Mouse (Mus musculus) gastrocnemius, postnatal 36 days (tissue): ENCODE results near the gene Adam1b. TPM values are rescaled to one million over a fixed set of nuclear protein-coding genes. Genes with fewer than 3 reads are reported as not detected.
"Not testable (repeated sequence)": the region's sequence is repeated elsewhere in the genome, so short reads cannot be mapped to it uniquely, and the experiment has no call there.

Experiments
- DNase-seq, 2 experiments: peaks; one replicate each; pipeline ENCODE4 v3.0.0; 2022
- intact Hi-C: fragments of 180-260 bp; cut with DNase I; formaldehyde crosslinking; loops from one replicate; pipeline ENCODE4 v1.15.1; 2025
- long read RNA-seq, 2 experiments: library from polyadenylated mRNA; stranded (forward); transcript quantifications; one replicate each; pipeline ENCODE4 v2.0.0; 2021
- total RNA-seq, 2 experiments: library from RNA; stranded (reverse); gene quantifications; 2 replicates each; pipeline ENCODE4 v1.2.3; 2021

The Adam1b gene
- total RNA-seq = not detected
- long read RNA-seq, experiment 1 = 0 reads
- long read RNA-seq, experiment 2 = 0 reads

DNA sequence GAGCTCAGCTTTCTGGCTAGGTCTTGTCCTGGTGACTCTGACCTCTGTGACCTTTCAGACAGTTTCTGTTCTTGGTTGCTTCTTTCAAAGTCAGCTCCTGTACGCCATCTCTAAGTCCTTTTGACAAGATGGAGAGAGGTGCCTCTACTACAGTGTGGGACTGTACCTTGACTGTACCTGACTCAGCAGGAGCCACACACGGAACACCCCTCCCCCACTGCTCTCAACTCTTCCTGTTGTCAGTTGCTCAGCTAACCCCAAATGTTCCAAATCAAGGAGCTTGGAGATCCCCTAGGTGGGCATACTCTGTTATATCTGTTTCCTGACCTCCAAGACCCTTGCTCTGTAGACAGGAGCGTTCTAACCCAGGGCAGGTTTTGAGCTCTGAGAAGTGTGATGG lies at the start of gene Adam1b:
TSS of gene Adam1b (minus strand) at position 205 of the 400 bp plus-strand sequence.
- no peak for DNase-seq
- intact Hi-C loops = no loop called here

DNA sequence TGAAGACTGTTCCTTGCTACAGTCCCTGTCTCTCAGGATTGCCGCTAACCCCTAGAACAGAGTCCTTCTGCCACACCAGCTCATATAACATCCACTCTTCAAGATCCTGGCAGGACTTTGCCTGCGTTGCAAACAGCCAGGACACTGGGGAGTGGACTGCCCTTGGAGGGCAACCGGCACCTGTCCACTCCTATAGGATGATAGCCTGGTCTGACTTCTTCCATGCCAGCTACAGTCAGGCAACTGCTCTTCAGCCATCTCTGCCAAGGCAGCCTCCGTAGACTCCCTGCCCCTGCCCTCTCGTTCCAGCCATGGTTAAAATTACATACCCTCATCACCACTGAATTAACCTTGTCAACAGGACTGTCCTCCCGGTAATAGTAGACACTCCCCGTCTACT lies 46.0 kb upstream of the Adam1b start:
- intact Hi-C loops = no loop called here
- DNase-seq = peak in 1 of 2 experiments; percentile 38

DNA sequence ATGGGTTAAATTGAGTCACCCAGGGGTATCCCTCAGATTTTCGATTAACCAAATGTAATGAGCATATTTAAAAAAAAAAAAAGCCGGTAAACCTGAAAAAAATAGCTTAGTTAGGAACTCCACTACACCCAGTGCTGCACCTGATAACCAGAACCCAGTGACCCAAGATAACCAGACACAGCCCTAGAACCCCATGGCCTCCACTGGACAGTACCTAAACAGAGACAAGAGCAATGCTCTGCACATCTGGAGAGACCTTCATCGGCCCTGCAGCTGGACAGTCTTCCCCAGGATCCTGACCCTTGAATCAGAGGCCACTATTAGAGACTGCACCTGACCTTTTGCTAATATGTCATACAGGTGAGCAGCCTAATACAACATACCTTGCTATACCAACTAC lies 43.8 kb upstream of the Adam1b start:
- intact Hi-C loops = loop anchor here (2.0 kb wide), 1 partner anchor 58 kb away; no protein-coding TSS in a partner anchor

DNA sequence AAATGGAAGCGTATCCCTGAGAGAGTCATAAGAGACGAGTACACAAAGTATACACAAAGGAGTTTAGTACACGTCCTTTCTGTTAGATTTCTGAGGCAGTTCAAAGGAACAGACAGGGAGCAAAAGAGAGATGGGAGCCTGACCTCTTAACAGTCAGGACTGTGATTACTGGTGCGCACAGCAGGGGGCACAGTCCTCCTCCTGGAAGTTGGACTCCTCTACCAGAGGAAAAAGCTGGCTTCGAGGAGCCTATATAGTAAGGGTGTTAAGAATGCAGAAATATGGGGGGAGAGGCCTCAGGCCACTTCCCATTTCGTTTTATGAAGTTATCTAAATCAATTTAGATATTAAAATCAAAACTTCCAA lies 43.3 kb upstream of the Adam1b start:
- intact Hi-C loops = loop anchor here (2.0 kb wide), 1 partner anchor 58 kb away; no protein-coding TSS in a partner anchor
- DNase-seq = no peak

More for the DNA sequence above, 43.8 kb upstream of the Adam1b start:
- no peak for DNase-seq

DNA sequence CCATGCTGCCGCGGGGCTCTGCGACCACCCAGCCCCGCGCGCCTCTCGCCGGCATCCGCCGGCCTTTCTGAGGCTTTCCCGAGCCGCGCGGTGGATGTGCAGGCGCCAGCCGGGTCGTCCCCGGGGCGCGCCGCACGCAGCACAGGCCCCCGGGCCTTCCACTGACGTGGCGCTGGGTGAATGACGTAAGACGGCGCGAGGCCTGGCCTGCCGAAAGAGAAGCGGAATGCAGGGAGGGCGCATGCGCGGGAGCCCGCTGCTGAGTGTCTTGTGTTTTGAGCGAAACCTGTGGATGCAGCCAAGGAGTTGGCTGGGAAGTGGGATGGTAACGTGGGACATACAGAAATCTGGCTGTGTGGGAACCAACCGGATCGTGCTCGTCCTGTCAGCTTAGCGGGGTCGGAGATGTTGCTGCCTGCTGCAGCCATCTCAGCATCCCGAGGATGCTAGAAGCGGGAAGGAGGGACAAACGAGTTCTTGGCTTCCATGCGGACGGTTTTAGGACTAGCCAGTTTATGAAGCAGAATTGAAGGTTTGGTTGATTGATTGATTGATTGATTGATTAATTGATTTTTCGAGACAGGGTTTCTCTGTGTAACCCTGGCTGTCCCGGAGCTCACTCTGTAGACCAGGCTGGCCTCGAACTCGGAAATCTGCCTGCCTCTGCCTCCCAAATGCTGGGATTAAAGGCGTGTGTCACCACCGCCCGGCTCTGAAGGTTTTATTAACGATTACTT lies 42.7 kb upstream of the Adam1b start, which contains the start of gene Mapkapk5:
TSS of gene Mapkapk5 (minus strand) at position 113 of the 737 bp plus-strand sequence.
- DNase-seq = peak; percentile 96 to 98

DNA sequence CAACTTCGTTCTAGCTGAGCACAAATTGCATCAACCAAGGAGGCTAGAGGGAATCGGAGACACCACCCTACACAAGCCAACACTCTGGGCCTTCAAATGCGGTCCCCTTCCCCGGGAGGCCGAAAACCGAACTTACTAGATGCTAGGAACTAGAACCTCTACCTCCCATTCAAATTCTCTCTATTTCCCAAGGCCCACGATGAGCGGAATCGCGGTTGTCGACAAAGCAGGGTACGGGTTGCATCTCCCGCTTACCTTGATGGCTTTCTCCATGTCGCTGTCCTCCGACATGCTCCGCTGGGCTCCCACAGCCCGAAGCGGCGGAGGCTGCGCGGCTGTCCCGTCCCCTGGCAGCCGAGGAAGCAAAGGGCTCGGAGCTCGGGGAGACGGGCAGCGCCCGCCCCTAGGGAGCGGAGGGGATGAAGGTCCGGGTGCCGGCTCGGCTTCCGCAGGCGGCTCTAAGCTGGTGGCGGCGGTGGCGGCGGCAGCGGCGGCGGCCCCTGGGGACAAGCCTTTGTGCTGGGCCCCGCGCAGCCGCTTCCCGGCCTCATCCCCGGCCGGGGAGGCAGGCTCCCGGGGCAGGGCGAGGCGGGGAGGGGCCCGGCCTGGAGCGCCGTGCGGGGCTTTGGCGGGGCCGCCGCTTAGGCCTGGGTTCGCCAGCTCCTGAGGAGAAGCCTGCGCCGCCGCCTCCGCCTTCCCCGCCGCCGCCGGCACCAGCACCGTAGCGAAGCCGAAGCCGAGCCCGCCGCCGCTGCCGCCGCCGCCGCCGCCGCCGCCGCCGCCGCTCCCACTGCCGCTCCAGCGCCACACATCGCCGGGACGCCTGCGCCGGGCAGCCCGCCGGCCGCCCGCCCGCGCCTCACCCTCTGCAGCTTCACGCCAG lies 41.9 kb upstream of the Adam1b start, which contains the start of the genes Adam1a and Gm42878:
TSS of gene Adam1a (minus strand) at position 573 of the 883 bp plus-strand sequence.
TSS of gene Gm42878 (minus strand) at position 573 of the 883 bp plus-strand sequence.
- peak in 1 of 2 experiments; percentile 39 for DNase-seq

More for the DNA sequence above, 42.7 kb upstream of the Adam1b start, which contains the start of gene Mapkapk5:
- intact Hi-C loops = loop anchor here (2.0 kb wide), 1 partner anchor 59 kb away; no protein-coding TSS in a partner anchor

DNA sequence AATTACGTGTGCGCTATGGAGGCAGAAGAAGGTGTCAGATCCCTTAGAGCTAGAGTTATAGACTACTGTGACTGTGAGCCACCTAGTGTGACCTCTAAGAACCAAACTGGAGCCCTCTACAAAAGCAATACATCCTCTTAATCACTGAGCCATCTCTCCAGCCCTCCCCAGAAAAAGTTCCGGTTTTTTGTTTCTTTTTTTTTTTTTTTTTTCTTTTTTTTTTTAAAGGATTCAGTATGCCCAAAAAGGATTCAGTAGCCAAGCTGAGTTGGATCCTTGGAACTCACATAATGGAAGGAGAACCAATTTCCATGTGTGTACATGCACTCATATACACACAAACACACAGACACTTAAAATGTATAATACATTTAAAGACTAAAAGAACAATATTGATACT lies 40.1 kb upstream of the Adam1b start:
- DNase-seq = no peak
- intact Hi-C loops = no loop called here

More for the DNA sequence above, 41.9 kb upstream of the Adam1b start, which contains the start of the genes Adam1a and Gm42878:
- intact Hi-C loops = no loop called here

DNA sequence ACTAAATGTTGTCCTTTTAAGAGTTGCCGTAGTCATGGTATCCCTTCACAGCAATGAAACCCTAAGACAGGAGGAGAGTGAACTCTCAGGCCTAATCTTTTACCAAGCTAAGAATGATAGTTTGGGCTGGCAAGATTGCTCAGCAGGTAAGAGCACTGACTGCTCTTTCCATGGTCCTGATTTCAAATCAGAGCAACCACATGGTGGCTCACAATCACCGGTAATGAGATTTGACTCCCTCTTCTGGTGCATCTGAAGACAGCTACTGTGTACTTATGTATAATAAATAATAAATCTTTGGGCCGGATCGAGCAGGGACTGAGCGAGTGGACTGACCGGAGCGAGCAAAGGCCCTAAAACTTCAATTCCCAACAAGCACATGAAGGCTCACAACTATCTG lies 38.0 kb upstream of the Adam1b start:
- no peak for DNase-seq
- intact Hi-C loops = no loop called here

DNA sequence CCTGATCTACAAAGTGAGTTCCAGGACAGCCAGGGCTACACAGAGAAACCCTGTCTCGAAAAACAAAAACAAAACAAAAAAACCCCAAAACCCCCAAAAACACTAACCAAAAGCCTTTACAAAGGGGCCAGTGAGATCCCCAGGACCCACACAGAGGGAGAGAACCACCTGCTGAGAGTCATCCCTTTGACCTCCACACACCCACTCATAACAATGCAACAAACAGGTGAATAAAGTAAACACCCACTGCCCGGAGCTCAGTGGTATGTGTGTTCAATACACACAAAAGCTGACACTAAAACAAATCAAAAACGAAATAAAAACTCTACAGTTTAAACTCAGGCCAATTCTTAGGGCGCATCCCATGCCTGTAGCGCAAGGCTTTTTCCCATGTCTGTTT lies 36.8 kb upstream of the Adam1b start:
- DNase-seq = no peak
- intact Hi-C loops = no loop called here

DNA sequence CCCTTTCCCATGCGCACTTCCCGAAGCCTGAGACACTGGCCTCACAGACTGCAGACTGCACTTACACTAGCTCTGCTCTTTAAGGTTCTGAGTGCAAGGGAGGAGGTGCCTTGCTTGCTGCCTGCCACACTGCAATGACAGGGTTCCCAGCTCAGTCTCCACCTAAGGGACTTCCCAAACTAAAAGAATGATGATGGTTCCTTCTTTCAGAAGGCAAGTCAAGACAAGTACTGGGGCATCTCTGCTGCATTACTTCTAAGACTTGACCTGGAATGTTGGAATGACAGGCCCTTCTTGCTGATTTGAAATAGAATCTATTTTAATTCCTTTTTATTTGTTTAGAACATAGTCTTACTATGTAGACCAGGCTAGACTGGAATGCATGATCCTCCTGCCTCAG lies 34.4 kb upstream of the Adam1b start:
- DNase-seq = no peak
- intact Hi-C loops = no loop called here

DNA sequence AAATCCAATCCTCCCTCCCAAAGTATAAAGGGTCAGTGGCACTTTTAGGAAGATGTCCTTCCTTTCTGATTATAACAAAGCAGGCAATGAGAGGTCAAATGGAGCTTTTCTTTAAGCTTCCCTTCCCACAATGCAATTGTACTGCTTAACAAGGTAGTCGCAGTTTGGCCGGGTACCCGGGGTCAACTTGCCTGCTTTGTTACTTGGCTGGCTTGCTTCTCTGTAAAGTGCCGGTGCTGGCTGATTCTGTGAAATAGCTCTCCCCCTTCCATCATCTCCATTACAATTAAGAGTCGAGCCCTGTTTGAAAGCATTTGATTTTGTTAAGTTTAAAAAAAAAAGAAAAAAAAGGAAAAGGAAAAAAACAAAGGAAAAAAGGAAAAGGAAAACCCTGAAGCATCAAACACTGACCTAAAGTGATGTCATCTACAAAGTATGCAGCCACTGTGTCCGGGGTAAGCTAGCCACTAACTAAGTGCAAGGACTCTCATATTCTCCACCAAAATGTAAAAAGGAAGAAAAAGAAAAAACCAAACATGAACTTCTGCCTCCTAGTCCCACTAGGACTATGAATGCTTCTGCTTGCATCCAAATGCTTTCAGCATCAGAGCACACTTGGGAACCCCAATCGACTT lies 33.8 kb upstream of the Adam1b start:
- intact Hi-C loops = no loop called here
- no peak for DNase-seq

DNA sequence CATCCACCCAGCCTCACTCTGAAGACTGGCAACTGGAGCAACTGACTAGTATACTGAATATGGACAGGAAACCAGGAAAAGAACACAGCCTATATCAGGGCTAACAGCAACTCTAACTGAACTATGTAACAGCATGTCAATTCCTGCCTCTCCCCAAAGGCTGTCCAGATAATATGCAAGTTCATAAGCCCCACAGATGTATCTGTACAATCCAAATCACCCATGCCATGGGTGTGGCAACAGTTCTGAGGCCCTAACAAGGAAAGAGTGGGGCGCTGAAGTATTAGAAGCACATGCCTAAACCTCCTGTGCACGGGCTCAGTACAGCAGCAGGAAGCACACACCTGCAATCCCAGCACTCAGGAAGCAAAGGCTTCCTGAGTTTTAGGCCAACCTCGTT lies 31.9 kb upstream of the Adam1b start:
- intact Hi-C loops = no loop called here

DNA sequence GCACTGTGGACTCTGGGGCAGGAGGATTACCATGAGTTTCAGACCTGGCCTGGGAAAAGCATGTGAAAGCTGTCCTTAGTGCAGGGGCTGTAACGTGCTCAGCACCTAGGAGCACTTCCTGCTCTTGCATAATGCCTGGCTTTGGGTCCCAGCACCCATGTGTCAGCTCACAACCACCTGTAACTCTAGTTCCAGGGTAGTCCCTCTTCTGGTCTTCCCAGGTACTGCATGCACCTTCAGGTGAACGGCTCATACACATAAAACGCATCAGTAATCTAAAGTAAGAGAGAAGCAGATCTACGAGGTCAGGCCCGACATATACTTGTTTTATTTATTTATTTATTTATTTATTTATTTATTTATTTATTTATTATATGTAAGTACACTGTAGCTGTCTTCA lies 31.3 kb upstream of the Adam1b start:
- no peak for DNase-seq
- intact Hi-C loops = no loop called here

More for the DNA sequence above, 31.9 kb upstream of the Adam1b start:
- no peak for DNase-seq

DNA sequence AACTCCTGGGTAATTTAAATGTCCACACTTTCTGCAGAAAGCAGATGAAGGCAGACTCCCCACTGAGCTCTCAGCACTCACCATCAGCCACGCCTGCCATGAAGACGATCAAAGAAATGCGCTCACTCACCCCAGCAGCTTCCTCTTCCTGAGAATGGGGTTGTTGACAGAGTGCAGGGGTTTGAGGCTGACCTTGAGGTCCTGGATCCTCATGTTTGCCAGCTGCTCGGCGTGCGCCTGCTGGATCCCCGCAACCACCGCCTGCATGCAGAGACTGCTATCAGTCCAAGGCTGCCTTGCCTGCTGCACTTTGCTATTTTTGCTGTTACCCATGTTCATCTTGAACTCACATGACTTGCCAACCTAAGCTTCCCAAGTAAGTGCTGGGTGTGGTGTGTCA lies 23.7 kb upstream of the Adam1b start:
- intact Hi-C loops = no loop called here
- DNase-seq = no peak

DNA sequence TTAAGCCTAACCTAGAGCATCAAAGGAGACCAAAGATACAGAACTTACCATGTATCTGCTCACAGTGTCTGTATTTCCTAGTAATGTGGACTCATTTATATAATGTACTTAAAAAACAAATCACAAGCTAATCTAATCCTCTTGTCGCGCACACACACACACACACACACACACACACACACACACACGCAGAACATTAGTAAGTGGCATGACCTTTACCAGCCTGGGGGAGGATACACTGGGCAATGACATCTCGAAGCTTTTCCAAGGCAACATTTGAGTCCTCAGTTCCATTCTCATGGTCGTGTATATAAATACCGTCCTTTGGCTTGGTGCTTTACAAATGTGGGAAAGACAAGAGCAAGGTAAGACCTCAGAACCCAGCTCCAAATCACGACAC lies 23.3 kb upstream of the Adam1b start:
- intact Hi-C loops = no loop called here
- DNase-seq = no peak

DNA sequence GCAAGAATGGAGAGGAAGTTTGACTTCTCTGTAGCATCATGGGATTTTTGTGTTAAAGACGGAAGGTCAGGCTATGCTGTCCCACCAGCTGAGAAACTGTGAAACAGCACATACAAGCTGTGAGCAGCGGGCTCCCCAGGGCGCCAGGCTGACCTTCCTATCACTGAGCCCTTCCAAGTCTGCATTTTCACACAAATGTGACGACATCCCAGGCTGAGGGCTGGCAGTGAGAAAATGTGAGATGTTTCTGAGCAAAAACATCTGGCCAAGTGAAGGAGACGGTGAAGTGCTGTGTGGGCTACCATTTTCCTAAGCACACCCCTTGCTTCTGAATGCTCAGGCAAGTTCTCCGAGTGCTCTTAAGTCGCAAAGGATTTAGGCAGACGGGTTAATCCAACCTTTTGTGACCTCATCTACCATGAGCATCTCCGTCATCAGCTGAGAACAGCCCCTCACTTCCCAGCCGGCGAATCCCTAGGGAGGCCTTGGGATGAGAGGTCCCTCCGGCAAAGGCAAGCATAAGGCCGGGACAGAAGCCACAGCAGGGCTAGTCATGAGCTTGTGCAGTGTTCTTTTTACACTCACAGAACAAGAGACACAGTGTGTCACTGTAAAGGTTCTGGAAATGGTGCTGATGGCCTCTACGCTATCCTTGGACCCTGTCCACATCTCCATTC lies 22.7 kb upstream of the Adam1b start:
- no peak for DNase-seq
- intact Hi-C loops = no loop called here

DNA sequence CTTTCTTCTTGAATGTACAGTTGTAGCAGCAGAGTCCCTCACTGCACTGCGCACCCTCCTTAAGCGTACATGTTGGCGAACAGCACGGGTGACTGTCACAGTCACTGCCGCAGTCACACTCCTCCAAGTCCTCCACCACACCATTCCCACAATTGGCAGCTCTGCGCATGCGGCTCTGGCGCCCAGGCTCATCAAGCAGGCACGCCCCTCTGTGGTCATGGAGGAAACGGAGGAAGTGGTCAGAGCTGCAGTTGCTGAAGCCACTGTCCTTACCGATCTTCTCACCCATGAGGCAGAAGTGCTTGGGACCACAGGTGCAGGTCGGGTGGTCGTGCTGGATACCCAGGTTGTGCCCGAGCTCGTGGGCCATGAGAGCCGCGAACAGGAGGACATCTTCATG lies 16.5 kb upstream of the Adam1b start:
- intact Hi-C loops, DNase-seq: not testable (repeated sequence)

DNA sequence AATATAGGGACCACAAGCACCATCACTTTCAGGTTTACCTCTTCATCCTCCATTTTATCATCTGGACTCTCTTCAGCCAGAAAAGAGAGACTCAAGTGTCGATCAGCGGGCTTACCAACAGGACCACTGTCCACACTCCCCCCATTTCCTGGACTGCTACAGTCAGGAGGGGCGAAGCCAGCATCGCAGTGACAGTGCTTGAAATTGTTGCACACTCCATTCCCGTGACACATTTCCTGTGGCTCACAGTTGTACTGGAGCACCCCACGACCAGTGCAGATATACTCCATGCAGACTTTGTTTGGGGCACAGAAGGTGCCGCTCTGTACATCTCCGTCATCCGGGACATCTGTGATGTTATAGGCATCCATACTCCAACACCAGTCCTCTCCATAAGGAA lies 15.7 kb upstream of the Adam1b start:
- intact Hi-C loops = no loop called here

DNA sequence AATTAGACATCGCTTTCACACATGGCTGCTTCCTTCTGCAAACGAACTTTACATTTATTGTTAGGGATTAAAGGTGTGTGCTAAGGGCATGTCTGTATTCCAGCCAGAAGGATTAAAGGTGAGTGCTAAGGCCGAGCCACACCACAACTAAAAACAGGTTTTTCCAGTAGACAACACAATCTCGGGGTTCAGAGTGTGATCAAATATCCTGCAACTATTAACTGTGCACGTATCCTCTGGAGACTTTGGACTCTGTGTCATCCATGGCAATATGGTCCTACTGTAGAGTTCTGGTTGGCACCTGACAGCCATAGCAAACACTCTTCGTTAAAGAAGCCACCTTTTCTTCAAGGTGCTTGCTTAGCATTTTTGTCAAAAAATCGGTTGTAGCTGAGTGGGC lies 6.8 kb upstream of the Adam1b start:
- DNase-seq = no peak
- intact Hi-C loops = no loop called here

More for the DNA sequence above, 15.7 kb upstream of the Adam1b start:
- no peak for DNase-seq

DNA sequence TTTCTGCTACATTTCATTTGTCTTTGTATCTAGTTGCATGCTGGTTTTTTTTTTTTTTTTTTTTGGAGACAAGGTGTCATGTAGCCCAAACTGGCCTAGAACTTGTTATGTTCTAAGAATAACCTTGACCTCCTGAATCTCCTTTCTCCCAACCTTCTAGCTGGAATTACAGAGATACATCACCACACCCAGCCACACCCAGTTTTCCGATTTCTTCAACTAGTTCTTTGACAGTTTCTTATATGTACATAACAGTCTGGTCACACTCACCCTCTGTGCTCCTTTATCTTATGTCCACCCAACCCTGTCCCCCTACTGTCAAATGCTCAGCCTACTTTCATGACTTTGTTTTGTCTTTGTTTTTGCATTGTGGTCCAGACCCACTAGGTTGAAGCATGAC lies 3.6 kb upstream of the Adam1b start:
- intact Hi-C loops = no loop called here
- DNase-seq = no peak
